Mouse (Mus musculus) B cell, adult 2 months (primary cell): ENCODE measurements around the gene Pcsk7.

Experiments
- DNase-seq, 2 experiments: peaks; one replicate each; pipeline ENCODE4 v3.0.0; 2022

The Pcsk7 gene

DNA sequence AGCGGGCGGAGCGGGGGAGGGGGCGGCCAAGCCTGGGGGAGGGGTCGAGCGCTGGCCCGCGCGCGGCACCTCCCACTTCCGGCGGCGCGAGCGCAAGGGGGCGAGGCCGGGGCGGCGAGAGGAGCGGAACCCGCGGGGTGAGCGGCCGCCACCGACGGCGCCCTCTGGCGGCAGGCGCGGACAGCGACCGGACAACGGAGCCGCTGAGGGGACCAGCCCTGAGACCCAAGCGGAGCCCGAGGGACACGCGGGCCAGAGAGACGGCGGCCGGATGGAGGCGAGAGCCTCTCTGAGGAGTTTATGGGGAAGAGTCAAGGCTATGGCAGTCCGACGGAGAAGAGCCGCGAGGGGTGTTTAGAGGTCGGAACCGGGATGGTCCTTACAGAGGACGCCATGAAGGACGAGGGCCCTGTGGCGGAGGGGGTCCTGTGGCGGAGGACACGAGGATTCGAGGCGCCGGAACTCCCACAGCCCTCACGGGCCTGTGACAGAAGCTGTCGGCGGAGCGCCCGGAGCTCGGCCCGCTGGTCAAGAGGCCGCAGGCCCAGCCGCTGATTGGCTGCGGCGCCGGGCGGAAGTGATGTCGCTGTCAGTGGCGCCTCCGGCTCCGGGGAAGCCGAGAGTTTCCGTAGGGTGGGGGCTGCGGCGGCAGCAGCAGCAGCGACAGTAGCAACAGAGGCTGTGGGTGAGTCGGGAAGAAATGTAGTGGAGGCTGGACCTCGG lies at the start of gene Pcsk7, which contains the start of gene Rnf214:
TSS of gene Pcsk7 (plus strand) at position 143 of the 723 bp plus-strand sequence.
TSS of gene Rnf214 (minus strand) at position 557 of the 723 bp plus-strand sequence.
- peak; percentile 91 to 93 for DNase-seq

DNA sequence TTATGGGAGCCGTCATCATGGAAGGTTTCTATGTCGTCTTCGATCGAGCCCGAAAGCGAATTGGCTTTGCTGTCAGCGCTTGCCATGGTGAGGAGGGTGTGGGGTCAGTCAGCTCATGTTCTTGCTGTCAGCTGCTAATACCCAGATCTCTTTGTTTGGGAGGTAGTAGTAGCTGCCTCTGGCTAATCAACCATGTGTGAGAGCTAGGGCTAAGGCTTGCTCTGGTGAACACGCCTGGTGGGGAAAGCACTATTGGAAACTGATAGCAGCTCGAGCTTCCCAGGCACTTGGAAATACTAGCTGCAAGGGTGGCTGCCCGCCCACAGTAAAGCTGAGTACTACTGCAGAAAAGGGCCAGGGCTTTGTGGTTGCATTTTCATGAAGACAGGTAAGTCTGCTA lies 46.9 kb upstream of the Pcsk7 start:
- no peak for DNase-seq

DNA sequence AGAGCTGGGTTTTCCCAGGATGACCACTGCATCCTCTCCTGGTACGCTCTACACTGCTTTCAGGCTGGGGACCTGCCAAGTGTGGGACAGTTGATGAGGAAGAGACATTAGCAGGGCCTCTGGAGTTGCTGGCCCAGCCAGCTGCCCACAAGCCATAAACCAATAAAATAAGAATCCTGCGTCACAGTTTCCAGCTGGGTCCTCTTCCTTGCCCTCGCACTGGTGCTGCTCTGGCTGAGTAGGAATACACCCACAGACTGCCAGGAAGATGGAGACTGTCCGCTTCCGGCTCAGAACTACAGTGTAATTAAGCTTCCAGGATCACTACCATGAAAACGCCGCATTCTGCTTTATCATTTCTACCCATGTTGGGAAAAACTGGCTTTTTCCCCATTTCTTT lies 44.5 kb upstream of the Pcsk7 start:
- DNase-seq, result no peak

DNA sequence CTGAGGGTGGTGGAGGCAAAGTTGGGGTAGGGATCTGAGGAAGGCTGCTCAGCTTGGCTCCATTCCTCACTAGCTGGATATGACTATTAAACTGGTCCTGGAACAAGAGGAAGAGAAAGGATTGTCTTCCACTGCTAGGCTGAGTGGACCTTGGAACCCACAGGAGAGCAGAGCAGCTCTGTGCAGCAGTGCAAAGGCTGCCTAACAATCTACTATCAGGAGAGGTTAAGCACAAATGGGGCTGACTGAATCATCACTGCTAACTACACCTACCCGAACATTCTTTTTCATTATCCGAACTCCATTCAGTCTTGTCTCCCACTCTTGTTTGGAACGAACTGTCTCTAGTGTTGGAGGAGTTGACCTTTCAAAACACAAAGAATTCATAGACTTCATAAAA lies 37.1 kb upstream of the Pcsk7 start:
- DNase-seq, result no peak

DNA sequence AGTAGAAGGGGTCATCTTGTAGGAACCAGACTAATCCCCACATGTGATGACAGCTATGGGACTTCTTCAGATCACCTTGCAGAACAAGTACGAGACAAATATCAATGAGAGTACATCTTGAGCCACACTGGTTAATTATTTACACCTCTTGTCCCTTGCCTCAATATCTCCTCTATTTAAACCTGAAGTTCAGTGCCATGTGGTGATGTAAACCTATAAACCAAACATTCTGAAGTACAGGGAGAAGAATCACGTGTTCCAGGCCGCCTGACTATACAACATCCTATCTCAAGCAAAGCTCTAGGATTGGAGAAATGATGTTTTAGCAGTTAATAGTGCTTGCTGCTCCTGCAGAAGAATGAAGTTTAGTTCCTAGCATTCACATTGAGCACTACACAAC lies 36.0 kb upstream of the Pcsk7 start:
- no peak for DNase-seq

DNA sequence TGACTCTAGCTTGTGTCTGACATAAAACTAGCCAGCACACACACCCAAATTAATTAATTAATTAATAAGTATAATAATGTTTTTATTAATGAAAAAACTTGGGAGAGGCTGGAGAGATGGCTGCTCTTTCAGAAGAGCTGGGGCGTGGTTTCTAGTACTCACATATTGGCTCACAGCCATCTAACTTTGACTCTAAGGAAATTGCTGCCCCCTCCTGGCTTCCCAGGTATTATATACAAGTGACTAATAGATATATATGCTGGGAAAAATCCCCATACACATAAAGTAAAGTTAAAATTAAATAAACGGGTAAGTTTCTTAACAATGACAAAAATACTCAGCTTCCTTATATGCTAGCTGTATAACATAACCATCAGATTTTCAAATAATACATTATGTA lies 28.4 kb upstream of the Pcsk7 start:
- no peak for DNase-seq

DNA sequence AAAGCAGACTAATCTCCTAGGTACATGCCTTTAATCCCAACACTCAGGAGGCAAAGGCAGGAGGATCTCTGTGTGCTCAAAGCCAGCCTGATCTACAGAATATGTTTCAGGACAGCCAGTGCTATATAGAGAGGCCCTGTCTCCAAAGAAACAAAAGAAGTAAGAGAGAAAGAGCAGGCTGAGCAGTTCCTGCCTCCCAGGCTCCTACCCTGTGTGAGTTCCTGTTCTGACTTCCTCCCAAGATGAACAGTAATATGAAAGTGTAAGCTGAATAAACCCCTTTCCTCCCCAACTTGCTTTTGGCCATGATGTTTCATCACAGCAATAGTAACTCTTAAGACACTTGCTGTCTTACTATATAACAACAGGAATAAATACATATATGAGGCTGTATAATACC lies 12.6 kb upstream of the Pcsk7 start:
- no peak for DNase-seq

DNA sequence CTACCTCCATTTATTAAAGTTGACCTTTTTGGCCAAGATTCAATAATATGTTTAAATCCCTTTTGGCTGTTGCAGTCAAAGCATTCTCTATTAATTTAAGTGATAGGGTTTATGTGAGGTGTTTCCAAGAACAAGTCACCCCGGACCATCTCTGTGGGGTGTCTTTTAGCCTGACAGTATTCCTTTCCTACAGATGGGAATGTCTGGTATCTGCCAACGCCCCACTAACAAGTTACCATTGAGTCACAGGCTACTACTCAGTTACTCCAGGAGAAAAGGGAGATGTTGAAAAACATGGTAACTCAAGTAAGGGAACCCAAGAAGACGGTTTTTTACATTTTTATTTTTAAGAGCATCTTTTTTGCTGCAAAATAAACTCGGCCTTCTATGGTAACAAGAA lies 1.1 kb upstream of the Pcsk7 start:
- no peak for DNase-seq

DNA sequence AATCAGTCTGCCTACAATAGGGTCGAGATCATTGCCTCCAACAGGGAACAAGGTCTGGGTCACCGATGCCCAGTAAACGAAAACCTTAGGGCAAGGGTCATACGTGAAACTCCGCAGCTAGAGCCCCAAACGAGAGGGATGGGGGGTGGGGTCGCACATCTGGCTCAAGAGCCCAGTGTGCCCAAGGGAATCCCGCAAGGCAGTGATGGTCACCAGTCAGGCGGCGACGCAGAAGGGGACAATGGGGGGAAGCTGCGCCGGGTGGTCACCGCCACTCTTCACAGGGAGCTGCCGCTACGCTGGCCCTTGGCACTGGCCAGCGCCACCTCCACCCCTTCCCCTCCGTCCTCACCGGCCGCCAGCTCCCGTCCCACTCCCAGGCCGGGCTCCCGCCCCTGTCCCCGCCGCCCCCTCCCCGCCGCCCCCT lies 473 bp upstream of the Pcsk7 start:
- peak; percentile 18 to 21 for DNase-seq

DNA sequence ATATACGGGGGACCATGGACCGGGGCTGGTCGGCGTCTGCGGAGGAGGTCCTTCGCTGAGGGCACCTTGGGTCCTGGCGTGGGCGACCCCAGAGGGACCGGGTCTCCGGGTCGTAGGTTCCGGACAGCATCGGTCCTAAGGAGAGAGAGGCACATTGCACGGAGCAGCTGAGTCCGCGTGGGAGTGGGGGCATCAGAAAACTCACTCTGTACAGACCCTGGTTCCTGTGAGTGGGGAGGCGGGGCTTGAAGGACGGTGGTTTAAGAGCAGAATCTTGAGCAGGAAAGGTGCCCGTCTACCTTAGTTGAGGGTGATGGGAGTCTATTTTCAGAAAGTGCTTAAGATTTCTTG lies 756 bp downstream of the Pcsk7 start:
- DNase-seq, result peak in 1 of 2 experiments; percentile 37

DNA sequence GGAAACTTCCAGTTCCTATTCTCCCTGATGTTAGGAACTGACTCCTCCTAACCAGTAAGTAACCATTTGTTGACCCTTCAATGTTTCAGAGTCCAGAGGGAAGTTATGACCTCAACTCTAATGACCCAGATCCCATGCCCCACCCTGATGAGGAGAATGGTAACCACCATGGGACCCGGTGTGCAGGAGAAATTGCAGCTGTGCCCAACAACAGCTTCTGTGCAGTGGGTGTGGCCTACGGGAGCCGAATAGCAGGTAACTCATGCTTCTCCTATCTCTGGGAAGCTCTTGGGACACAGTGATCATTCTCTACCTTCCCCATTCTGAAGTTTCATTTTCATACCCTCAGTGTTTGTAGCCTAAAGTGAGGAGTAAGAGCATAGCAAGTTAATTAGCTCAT lies 4.7 kb downstream of the Pcsk7 start:
- no peak for DNase-seq

DNA sequence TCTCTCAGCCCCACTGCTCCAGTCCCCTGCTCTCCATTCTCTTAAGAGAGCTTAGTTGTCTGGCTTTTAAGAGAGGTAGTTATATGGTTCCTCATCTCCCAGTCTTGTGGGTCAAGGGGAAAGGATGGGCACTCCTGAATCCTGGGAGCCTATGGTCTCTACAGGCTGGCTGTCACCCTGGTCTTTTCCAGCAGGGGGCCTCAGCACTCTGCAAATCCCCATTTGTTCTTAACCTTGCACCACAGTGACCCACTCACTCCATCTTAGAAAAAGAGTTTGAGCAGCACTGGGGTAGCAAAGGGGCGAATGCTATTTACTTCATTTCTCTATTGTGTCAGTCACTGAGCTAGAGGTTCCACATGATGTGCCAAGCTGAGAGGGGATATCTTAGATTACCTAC lies 5.4 kb downstream of the Pcsk7 start:
- peak; percentile 77 to 78 for DNase-seq

DNA sequence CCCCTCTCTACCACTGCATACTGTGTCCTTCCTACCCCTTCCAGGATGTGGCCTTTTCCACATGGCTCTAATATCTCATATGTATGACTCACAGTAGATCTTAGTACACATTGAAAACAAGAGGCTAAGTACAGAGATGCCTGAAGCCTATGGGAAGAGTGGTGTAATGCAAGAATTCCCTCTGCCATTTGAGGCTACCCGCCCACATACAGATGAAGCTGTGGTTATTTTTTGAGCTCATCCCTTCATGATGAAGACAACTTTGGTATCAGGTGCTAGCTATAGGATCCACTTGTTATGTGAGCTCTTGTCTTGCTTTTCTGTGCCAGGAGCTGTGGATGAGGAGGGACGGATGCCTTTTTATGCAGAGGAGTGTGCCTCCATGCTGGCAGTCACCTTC lies 9.4 kb downstream of the Pcsk7 start:
- DNase-seq, result no peak

DNA sequence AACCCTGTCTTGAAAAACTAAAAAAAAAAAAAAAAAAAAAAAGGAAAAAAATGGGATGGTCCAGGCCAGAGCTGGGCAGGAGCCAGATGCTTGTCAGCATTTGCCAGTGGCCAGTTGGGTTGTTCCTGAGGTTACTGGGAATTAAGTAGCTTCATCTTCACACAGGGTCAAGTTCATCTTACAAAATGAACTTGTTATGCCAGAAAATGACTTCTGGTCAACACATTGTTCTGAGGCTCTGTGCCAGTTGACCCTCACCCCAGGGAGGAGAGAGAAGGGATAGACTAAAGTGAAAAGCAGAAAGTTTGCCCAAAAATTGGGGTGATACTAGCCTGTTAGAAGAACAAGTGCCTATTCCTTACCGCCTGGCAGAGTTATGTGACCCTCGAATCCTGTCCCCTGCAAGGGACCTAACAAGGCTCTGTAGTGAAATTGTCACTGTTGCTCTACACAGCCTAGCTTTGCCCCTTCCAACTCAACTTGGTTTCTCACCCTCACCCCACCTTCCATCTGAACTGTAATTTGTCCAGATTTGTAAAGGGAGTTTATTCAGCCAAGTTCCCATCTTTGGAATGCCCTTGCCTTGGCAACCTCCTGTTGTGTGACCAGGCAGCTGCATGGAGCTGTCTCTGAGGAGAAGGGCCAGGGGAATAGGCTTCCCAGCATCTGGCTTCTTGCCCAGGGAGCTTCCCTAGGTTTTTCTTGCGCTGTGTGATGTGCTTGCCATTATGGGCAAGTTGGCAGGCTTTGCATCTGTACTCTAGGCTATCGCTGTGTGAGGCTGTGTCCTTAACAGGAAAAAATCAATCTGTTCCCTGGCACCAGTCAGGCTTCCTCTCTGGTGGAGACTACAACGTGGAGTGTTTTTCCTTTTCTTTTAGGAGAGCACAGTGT lies 11.0 kb downstream of the Pcsk7 start:
- no peak for DNase-seq

DNA sequence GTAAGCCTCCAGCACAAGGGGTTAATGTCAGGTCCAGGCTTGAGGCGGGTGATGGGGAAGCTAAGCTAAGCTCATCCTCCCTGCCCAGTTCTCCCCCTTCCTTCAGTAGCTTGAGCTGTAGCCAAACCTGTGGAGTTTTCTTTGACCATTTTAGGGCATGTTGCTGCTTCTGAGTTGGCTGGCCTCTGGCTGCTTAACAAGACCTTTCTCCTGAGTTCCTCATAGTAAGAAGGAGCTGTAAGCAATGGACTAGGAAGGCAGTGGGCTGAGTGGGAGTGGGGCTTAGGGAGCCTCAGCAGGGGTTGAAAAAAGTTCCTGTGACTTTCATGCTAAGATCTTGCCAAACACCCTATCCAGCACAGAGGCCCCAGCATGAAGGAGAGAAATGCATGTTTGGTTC lies 13.6 kb downstream of the Pcsk7 start:
- DNase-seq, result no peak

DNA sequence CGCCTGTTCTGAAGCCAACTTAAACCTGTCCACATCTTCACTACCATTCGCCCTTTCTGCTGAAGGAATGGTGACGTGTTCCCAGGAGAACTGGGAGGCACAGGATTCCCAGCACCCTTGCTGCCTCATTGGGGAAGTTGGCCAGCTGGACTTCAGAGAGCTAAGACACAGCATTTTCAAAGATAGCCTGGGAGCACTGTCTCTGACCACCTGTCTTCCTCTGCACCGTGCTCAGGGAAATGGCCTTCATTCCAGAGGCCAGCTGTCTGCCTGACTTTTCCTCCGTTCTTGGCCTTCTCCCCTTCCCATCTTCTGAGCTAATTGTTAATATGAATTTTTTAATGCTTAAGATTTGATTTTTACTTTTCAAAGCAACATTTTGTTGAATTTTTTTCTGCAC lies 23.0 kb downstream of the Pcsk7 start:
- no peak for DNase-seq

DNA sequence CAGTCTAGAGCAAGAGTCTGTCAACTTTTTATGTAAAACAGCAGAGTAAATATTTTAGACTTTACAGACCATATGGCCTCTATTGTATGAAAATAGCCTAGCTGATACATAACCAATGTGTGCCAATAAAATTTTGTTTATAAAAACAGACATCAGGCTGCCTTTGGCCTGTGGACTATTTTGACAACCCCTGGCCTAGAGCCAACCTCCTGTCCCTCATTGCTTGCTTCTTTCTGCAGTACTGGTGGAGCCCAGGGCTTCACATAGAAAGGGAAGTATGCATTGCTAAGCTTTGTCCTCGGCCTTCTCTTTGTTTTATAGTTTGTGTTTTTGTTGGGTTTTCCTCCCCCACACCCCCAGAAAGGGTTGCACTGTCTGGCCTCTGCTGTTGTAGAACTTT lies 25.7 kb downstream of the Pcsk7 start:
- DNase-seq, result no peak

DNA sequence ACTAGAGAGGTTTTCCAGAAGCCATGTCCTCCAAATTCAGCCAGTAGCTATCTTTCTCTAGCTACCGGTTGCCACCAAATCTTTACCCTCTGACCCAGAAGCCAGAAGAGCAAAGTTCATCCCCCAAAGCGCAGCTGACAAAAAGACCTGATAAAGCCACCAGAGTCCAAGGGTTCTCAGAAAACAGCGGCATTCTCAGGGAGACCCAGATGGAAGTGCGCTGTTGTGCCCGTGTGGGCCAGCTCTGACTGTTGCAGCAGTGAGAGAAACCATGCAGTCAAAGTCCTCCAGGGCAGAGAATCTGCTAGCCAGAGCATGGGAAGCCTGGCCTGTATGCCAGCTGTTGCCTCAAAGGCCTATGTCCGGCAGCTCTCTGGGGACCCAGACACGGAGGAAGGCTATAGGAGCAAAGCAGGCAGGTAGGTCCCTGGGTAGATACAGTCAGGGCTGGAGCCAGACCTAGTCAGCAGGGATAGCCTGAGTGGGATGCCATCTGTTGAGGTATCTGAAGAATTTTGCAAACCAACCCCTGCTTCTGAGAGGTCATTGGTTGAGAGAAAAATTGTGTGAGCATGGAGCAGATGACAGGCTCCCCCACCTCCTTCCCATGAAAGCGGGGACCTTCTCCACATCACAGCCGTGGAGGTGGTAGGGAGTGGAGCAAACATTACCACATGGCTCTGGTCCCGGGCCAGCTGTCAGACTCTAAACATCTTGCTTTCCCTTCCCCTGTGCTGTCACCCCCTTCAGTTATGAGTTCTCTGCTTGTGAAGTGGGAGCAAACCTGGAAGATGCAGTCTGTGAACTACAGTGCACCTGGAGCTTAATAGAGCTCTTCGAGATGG lies 26.5 kb downstream of the Pcsk7 start:
- DNase-seq, result no peak

DNA sequence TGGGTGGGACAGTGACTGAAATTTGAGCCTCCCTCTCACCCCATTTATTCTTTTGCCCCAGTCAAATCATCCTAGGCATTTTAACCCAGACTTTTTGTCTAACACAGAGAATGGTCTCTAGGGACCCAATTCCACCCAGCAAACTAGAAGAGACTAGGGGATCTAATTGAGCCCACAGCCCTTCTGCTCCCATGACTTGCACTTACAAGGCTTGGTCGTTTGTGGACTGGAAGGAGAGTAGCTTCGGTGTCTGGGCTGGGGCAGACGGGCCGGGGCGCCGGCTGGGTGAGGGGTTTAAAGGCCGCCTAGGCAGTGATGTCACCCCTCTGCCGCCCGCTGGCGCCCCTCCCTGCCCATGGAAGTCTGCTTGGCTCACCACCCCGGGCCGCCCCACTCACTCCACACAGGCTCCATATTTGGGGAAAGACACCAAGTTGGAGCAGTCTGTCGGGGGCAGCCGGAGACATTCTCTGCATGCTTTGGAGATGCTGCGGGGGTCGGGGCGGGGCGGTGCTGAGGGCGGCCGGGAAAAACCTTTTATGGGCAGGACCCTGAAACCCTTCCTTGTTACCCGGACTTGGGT lies 29.4 kb downstream of the Pcsk7 start, which contains the start of gene Tagln:
TSS of gene Tagln (minus strand) at position 431 of the 583 bp plus-strand sequence.
- DNase-seq, result no peak

DNA sequence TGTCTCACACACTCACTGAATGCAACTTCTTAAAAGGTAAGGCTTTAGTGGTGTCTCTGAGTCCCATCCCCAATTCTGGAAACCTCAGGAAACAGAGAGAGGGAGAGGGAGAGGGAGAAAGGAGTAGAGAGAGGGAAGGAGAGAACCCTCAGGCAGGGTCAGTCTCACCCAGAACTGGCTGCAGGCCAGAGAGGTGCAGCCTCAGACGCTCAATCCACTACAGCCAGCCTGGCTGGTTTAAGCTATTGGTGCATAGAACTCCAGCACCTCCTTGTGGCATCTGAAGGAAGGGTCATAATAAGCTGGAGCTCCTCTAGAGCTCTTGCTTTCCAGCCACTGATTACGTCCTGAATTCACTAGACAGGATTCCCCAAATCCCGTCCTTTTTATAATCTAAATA lies 30.6 kb downstream of the Pcsk7 start:
- DNase-seq, result peak; percentile 58 to 63

DNA sequence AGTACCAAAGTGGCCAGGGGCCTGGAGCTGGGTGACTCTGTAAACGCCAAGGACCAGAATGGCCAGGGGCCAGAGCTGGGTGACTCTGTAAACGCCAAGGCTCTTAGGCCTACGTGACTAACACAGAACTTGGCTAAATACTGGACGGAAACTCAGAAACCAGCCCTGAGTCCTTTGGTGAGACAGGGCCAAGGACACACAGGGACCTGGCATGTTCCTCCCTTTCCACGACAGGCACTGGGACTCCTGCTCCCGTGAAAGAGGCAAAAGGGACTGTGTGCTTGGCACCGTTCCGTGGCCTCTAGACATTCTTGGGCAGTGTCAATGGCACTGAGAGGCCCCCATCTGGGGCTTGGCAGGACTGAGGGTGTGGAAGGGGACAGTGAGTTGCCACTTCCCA lies 31.8 kb downstream of the Pcsk7 start:
- DNase-seq, result no peak

DNA sequence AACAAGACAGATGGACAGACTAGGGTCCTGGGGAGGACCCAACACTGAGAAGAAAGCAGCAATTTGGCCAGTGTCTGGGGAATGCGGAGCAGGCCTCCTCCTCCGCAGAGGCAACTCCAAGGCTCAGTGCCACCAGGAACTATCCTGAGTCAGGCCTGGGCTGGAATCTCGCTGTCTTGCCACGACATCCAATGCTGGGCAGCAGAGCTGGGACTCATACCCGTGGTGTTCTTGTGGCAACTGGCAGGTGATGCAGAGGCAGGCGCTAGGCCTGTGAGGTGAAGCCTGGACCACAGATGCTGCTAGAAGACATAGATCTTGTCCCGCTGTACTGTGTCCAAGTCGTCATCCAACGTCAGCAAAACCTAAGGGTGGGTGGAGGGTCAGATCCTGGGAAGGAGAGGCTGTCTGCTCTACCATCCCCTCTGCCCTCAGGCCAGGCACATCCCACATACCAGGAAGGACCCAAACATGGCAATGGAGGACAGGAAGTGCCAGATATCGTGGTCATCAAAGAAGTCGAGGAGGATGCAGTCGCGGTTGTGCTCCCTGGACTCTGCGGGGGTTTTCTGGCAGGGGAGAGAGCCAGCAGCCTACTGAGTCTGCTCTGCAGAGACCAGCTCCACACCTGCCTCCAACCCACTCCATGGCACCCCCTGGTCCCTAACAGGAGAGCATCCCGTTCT lies 32.8 kb downstream of the Pcsk7 start:
- DNase-seq, result no peak
